Mouse (Mus musculus): ENCODE measurements at regions not wholly inside any gene's neighbourhood (a gene's known extent, or its start where the extent isn't known, plus 50 kb on each side); places are given as distances from the start of the nearest gene placed in this dataset.

- no peak for DNase-seq (ENCODE audit: low spot score in 2 of 2)
- intact Hi-C loops (cut with DNase I), result no loop called here
Measured at GRCm38 (mm10) chr14:120142281-120142680, 100.0 kb upstream of the Oxgr1 start.

GRCm38 (mm10) chr14:120144451-120144850, 102.2 kb upstream of the Oxgr1 start:
- peak in 1 of 2 experiments; percentile 31 for DNase-seq (ENCODE audit: low spot score in 2 of 2)
- intact Hi-C loops (cut with DNase I), result no loop called here

- intact Hi-C loops (cut with DNase I), result no loop called here
- no peak for DNase-seq (ENCODE audit: low spot score in 2 of 2)
Measured at GRCm38 (mm10) chr14:120146312-120146711, 104.1 kb upstream of the Oxgr1 start.

GRCm38 (mm10) chr14:120146908-120147770, 104.9 kb upstream of the Oxgr1 start:
- intact Hi-C loops (cut with DNase I), result no loop called here
- DNase-seq (ENCODE audit: low spot score in 2 of 2), result no peak

GRCm38 (mm10) chr14:120148803-120149202, 106.6 kb upstream of the Oxgr1 start:
- intact Hi-C loops (cut with DNase I), result no loop called here
- no peak for DNase-seq (ENCODE audit: low spot score in 2 of 2)

- intact Hi-C loops (cut with DNase I), result no loop called here
- DNase-seq (ENCODE audit: low spot score in 2 of 2), result peak; percentile 80
Measured at GRCm38 (mm10) chr14:120149341-120149741, 107.1 kb upstream of the Oxgr1 start.

GRCm38 (mm10) chr14:120150589-120150988, 108.4 kb upstream of the Oxgr1 start:
- DNase-seq (ENCODE audit: low spot score in 2 of 2), result no peak
- intact Hi-C loops (cut with DNase I), result no loop called here

DNA sequence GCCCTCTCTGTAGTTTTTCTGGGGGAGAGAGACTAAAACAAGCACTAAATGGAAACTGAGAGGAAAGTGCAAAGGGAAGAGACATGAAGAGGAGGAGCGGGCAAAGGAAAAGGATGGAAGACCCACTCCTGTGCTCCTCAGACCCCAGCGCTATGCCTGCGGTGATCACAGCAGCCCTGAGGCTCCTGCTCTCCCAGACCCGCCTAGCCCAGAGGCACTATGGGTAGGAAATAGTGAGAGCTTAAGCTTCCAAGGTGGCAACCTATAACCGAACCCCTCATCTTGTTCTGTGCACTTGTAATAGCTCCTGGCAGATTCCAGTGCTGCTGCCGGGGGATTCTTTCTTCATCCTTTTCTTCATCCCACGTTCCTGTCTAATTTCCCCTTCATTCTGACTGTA, 112.2 kb upstream of the Oxgr1 start:
- DNase-seq (ENCODE audit: low spot score in 2 of 2), result no peak
- intact Hi-C loops (cut with DNase I), result no loop called here

DNA sequence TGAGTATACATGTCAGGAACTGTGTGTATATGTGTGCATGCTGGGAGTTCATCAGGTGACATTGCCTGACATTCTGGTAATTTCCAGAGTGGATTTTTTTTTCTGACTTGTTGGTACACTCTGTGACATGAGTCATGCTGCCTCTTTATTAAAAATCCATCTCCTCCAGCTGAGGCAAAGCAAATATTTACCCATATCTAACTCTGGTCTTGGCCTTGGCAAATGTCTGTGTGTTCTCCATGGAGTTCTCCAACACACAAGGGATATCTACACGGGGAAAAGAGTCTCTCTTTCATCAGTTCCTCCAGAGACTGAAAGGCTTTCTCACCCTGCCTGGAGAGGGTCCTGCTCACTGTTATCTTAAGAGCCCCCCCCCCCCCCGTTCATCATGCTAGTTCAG, 111.3 kb upstream of the Mbnl2 start:
- intact Hi-C loops (cut with DNase I), result no loop called here
- no peak for DNase-seq (ENCODE audit: low spot score in 2 of 2)

- intact Hi-C loops (cut with DNase I), result no loop called here
Measured at GRCm38 (mm10) chr14:120165496-120166045, 109.9 kb upstream of the Mbnl2 start.

GRCm38 (mm10) chr14:120170733-120171132, 104.7 kb upstream of the Mbnl2 start:
- peak in 1 of 2 experiments; percentile 56 for DNase-seq (ENCODE audit: low spot score in 2 of 2)
- intact Hi-C loops (cut with DNase I), result no loop called here

More at GRCm38 (mm10) chr14:120165496-120166045, 109.9 kb upstream of the Mbnl2 start:
- no peak for DNase-seq (ENCODE audit: low spot score in 2 of 2)

GRCm38 (mm10) chr14:120172058-120172457, 103.4 kb upstream of the Mbnl2 start:
- intact Hi-C loops (cut with DNase I), result no loop called here
- no peak for DNase-seq (ENCODE audit: low spot score in 2 of 2)

DNA sequence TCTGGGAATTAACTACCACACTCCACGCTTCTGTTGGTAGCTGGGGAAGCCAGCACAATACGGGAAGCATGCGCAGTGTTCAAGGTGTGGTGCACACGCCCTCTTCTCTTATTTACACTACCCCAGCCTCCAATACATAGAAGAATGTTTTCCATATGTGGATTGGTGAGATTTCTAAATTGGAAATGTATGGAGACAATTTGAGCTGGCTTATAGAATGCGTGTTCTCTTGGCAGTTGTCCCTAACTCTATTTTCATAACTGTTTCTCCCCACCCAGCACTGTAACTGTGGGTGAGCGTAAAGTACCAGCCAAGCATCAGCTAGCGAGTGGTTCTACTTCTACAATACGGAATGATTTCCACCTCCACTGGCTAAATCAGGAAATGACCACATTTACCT, 102.6 kb upstream of the Mbnl2 start:
- DNase-seq (ENCODE audit: low spot score in 2 of 2), result peak in 1 of 2 experiments; percentile 33
- intact Hi-C loops (cut with DNase I), result no loop called here

DNA sequence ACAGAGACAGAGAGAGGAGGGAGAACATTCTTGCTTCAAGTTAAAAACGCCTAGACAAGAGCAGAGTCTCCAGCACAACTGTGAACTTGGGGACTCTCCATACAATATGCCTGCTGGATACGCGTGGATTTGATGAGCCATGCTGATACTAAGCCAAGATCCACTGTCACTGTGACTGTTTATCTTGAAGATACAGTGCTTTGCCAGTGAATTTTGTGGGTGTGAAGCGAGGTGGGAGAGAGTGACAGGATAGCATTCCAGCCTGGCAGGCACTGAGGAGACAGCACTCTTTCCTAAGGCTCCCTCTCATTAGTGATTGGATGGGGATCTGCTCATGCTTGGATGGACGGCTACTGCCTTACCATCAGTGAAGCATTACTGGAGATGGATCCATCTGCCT, 100.9 kb upstream of the Mbnl2 start:
- DNase-seq (ENCODE audit: low spot score in 2 of 2), result no peak
- intact Hi-C loops (cut with DNase I), result no loop called here

GRCm38 (mm10) chr14:120195218-120195617, 80.3 kb upstream of the Mbnl2 start:
- intact Hi-C loops (cut with DNase I), result no loop called here

DNA sequence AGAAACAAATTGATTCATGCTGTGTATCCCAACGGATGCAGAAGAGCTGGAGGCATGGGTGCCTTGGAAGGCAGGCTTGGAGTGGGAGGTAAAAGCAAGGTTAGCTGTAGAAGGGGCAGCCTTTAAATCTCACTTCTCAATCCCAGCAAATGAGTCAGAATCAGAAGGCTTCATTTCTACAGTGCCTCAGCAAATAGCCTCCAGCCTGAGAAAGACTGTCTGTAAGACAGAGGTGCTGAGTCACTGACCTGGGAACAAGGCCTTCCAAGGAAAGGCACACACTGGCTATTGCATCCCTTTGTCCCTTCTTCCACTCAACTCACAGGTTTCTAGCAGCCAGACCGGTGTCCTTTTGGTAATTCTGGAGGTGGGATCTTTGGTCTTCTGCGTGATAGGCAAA, 63.7 kb upstream of the Mbnl2 start:
- intact Hi-C loops (cut with DNase I), result no loop called here
- no peak for DNase-seq (ENCODE audit: low spot score in 2 of 2)

More at GRCm38 (mm10) chr14:120195218-120195617, 80.3 kb upstream of the Mbnl2 start:
- no peak for DNase-seq (ENCODE audit: low spot score in 2 of 2)

DNA sequence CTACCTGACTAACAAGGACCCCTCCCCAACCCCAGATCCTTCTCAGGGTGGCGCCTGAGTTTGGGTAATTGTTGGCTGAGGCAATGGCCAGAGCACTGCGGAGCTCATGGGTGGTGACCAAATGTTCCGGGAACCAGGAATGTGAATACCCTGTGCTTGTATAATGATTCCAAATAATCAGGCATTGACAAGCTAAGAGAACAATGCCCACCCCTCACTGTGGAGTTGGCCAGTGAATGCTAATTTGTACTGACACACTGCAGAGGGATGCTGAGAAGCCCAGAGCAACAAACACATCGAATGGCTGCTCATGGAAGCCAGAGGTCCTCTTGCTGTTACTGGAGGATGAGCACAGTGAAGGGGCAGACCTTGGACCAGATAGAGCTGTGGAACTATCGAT, 62.8 kb upstream of the Mbnl2 start:
- no peak for DNase-seq (ENCODE audit: low spot score in 2 of 2)
- intact Hi-C loops (cut with DNase I), result no loop called here

DNA sequence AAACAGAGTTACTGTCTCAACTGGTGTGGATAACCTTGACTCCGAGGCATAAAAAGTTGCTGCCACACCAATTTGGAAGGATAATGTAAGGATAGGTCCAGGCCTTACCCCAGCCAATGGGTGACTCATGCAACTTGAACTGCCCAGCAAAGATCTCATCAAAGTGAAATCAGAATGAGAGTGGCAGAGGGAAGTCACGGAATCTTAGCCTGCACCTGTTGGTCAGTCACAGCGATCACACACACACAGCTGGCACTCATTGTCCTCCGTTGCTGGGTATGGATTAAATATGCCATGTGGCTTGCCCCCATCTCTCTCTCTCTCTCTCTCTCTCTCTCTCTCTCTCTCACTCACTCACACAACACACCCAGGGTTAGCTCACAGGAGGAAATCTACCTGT, 56.2 kb upstream of the Mbnl2 start:
- intact Hi-C loops (cut with DNase I), result no loop called here
- DNase-seq (ENCODE audit: low spot score in 2 of 2), result no peak

DNA sequence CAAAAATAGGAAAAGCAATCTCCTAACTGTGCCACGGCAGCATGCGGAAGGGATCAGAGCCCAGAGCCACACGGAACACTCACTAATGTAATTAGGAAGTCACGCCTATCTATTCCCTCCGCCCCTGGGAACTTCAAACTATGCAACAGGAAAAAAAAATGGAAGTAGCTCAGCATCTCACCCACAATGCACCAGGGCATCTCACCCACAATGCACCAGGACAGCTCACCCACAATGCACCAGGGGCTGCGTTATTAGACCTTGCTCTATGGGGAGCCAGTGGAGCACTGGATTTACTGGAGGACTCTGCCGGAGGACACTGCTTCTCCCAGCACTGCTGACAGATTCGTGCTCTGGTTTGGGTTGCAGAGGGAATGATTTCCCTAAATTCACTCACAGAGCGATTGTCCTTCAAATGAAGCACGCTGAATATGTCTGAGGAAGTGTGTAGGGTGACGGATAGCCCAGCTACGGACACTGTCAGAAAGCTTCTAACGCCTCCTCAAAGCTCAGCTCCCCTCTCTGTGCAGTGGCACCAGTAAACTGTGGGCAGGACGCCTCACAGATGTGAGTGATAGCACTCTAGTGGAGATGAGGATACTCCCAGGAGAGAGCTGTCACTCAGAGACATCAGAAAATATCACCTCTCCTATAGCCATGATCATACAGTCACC, 51.8 kb upstream of the Mbnl2 start:
- intact Hi-C loops (cut with DNase I), result no loop called here
- no peak for DNase-seq (ENCODE audit: low spot score in 2 of 2)

- intact Hi-C loops (cut with DNase I), result no loop called here
- no peak for DNase-seq (ENCODE audit: low spot score in 2 of 2)
Measured at GRCm38 (mm10) chr14:120224202-120224846, 51.1 kb upstream of the Mbnl2 start.

All from left cerebral cortex, postnatal 36 days (tissue).